Mouse (Mus musculus) stomach, embryonic 14.5 days (tissue): Measurements from ENCODE around the gene Cacng4. TPM values are rescaled to one million over a fixed set of nuclear protein-coding genes. Genes with fewer than 3 reads are reported as not detected.

ENCODE experiments used
- ATAC-seq: fragments of 200-750 bp; cut with Nextera tagmentation; 2 replicates; pipeline ENCODE4 v1.8.0; 2017; ENCODE audit warnings: low read depth, moderate TSS enrichment; ENCODE audit not compliant: insufficient number of reproducible peaks, insufficient read depth, low FRiP score
- H3K27ac ChIP-seq: fragments of 300-500 bp; sonication (generic); 2 replicates; pipeline ENCODE4 v1.5.1; 2014; ENCODE audit warnings: mild to moderate bottlenecking, low read length, moderate library complexity, mixed read lengths
- H3K27me3 ChIP-seq: fragments of 300-500 bp; sonication (generic); 2 replicates; pipeline ENCODE4 v1.6.1; 2014; ENCODE audit warnings: low read length, control low read depth, mixed read lengths; ENCODE audit not compliant: control insufficient read depth, insufficient read depth
- H3K36me3 ChIP-seq: fragments of 300-500 bp; sonication (generic); 2 replicates; pipeline ENCODE4 v1.6.1; 2014; ENCODE audit warnings: mild to moderate bottlenecking, control low read depth, low read length, moderate library complexity, mixed read lengths; ENCODE audit not compliant: control insufficient read depth, insufficient read depth
- H3K4me1 ChIP-seq: fragments of 300-500 bp; sonication (generic); 2 replicates; pipeline ENCODE4 v1.6.1; 2014; ENCODE audit warnings: low read length, control low read depth, mixed read lengths; ENCODE audit not compliant: control insufficient read depth, insufficient read depth
- H3K4me2 ChIP-seq: fragments of 300-500 bp; sonication (generic); replicated peaks from 2 replicates; pipeline ENCODE4 v1.6.1; 2014; ENCODE audit warnings: low read depth, low read length, control low read depth
- H3K4me3 ChIP-seq: fragments of 300-500 bp; sonication (generic); 2 replicates; pipeline ENCODE4 v1.5.1; 2014; ENCODE audit warnings: low read depth, low read length, control low read depth
- H3K9ac ChIP-seq: fragments of 300-500 bp; sonication (generic); replicated peaks from 2 replicates; pipeline ENCODE4 v1.6.1; 2014; ENCODE audit warnings: low read depth, mild to moderate bottlenecking, control low read depth, low read length, moderate library complexity, mixed read lengths
- H3K9me3 ChIP-seq: fragments of 300-500 bp; sonication (generic); 2 replicates; pipeline ENCODE4 v1.6.1; 2016; ENCODE audit warnings: low read depth, low read length, control low read depth; ENCODE audit not compliant: control insufficient read depth
- WGBS: fragments of 180-500 bp; shearing (Covaris S2); extraction: QIAGEN DNeasy Blood & Tissue Kit; methylation state at CpG from one replicate; pipeline ENCODE4 v1.1.7; 2014; 5-methylcytosine and 5-hydroxymethylcytosine counted together
- polyA plus RNA-seq: library from polyadenylated mRNA; unstranded; fragments of >200 nt; fragmentation: Nextera tagmentation; extraction: Ambion mirVana; gene quantifications from 2 replicates; pipeline ENCODE4 v1.2.1, GENCODE M21; 2014

Cacng4 gene
- polyA plus RNA-seq, 1 experiment from 2014 or later: 7.9 TPM

DNA sequence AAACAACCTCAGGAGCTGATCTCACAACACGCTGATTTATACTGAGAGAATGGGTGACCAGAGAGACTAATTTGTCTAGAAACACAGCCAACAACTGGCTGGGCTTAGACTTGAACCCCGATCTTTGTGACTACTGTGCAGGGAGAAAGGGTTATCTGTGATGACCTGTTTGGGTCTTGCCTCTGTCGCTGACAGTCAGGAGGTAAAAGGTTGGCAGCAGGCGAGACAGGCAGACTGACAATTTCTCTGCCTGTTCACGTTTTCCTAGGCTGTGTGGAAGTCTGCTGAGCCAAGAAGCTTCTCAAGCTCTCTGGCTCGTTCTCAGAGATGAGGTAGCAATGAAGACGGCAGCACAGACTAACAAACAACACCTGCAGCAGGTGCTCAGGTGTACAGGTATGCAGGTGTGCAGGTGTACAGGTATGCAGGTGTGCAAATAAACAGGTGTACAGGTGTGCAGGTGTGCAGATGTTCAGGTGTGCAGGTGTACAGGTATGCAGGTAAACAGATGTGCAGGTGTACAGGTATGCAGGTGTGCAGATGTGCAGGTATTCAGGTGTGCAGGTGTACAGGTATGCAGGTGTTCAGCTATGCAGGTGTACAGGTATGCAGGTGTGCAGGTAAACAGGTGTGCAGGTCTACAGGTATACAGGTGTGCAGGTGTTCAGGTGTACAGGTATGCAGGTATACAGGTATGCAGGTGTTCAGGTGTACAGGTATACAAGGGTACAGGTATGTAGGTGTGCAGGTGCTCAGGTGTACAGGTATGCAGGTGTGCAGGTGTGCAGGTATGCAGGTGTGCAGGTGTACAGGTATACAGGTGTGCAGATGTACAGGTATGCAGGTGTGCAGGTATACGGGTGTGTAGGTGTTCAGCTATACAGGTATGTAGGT is 10.2 kb downstream of the Cacng4 start:
- WGBS: 80% methylated on average over 8 of the region's 8 CpGs
- H3K4me1 ChIP-seq: no peaks in the 10 kb centered on the region
- no peak overlapping the region for H3K27ac ChIP-seq
- no peak overlapping the region for H3K4me2 ChIP-seq
- H3K9me3 ChIP-seq: no peaks in the 10 kb centered on the region
- H3K27me3 ChIP-seq: no peaks in the 10 kb centered on the region
- no peak overlapping the region for H3K4me3 ChIP-seq
- no peak overlapping the region for H3K9ac ChIP-seq
- no peak for ATAC-seq
- no peaks in the 10 kb centered on the region for H3K36me3 ChIP-seq

- no peak overlapping the region for H3K4me2 ChIP-seq
- no peak for ATAC-seq
- H3K9ac ChIP-seq: no peak overlapping the region
- H3K4me1 ChIP-seq: no peaks in the 10 kb centered on the region
- no peaks in the 10 kb centered on the region for H3K9me3 ChIP-seq
- WGBS: 48% methylated on average over 5 of the region's 5 CpGs
- H3K27ac ChIP-seq: no peak overlapping the region
- no peak overlapping the region for H3K4me3 ChIP-seq
- no peaks in the 10 kb centered on the region for H3K27me3 ChIP-seq
- no peaks in the 10 kb centered on the region for H3K36me3 ChIP-seq
Measured at GRCm38 (mm10) chr11:107782591-107782990, 11.8 kb downstream of the Cacng4 start.

DNA sequence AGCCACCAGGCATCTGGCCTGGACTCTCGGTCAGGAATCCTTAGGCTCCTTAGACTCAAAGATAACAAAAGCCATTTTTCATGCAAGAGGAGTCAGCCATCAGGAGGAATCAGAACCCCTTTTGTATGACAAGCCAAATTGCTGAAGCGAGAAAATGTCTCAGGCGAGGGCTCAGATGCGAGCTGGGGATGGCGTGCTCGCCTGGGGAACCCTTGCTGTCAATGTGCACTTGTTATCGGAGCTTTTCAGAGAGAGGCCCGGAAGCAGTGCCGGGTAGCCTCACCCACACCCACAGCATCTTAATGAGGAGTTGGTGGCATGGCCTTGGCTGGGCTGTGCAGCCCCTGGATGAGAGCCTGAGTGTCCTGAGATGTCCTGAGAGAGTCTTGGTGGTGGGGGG is 15.5 kb downstream of the Cacng4 start:
- Histone ChIP-seq H3K4me3 (no peak overlapping the region), H3K27me3 (no peaks in the 10 kb centered on the region), H3K36me3 (no peaks in the 10 kb centered on the region), H3K9ac (no peak overlapping the region), H3K4me2 (no peak overlapping the region), H3K9me3 (no peaks in the 10 kb centered on the region), H3K4me1 (no peaks in the 10 kb centered on the region), H3K27ac (no peak overlapping the region)
- 84% methylated on average over 9 of the region's 9 CpGs for WGBS
- ATAC-seq: no peak

DNA sequence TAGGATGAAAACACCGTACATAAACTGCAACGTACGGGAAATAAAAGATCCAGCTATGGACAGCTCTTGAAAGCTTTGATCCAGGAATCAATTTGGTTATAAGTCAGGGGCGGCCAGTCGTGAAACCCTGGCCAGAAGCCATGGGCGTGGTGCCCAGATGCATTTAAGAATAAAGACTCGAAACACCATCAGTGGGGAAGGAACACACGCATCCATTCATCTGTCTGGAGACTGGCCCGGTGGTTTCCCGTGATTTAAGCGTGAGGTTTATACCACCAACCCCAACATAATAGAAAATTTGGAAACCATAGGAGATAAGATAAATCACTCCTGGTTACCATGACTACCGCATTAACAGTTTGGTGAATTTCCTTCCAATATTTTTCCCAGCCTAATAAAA is 16.9 kb downstream of the Cacng4 start:
- Histone ChIP-seq H3K4me1 (no peaks in the 10 kb centered on the region), H3K9me3 (no peaks in the 10 kb centered on the region), H3K27me3 (no peaks in the 10 kb centered on the region), H3K27ac (no peak overlapping the region), H3K4me3 (no peak overlapping the region), H3K9ac (no peak overlapping the region), H3K36me3 (no peaks in the 10 kb centered on the region), H3K4me2 (no peak overlapping the region)
- 57% methylated on average over 12 of the region's 12 CpGs for WGBS
- no peak for ATAC-seq

- no peak overlapping the region for H3K4me2 ChIP-seq
- no peaks in the 10 kb centered on the region for H3K27me3 ChIP-seq
- no peak overlapping the region for H3K27ac ChIP-seq
- no peaks in the 10 kb centered on the region for H3K9me3 ChIP-seq
- no peak overlapping the region for H3K9ac ChIP-seq
- no peak for ATAC-seq
- H3K36me3 ChIP-seq: no peaks in the 10 kb centered on the region
- no peaks in the 10 kb centered on the region for H3K4me1 ChIP-seq
- H3K4me3 ChIP-seq: no peak overlapping the region
- 52% methylated on average over 8 of the region's 8 CpGs for WGBS
Measured at GRCm38 (mm10) chr11:107773312-107773711, 21.0 kb downstream of the Cacng4 start.

GRCm38 (mm10) chr11:107772002-107772401 is 22.4 kb downstream of the Cacng4 start:
- 75% methylated on average over 6 of the region's 6 CpGs for WGBS
- Histone ChIP-seq H3K4me2 (no peak overlapping the region), H3K4me1 (no peaks in the 10 kb centered on the region), H3K9ac (no peak overlapping the region), H3K36me3 (no peaks in the 10 kb centered on the region), H3K27ac (no peak overlapping the region), H3K9me3 (no peaks in the 10 kb centered on the region), H3K27me3 (no peaks in the 10 kb centered on the region), H3K4me3 (no peak overlapping the region)
- ATAC-seq: no peak

DNA sequence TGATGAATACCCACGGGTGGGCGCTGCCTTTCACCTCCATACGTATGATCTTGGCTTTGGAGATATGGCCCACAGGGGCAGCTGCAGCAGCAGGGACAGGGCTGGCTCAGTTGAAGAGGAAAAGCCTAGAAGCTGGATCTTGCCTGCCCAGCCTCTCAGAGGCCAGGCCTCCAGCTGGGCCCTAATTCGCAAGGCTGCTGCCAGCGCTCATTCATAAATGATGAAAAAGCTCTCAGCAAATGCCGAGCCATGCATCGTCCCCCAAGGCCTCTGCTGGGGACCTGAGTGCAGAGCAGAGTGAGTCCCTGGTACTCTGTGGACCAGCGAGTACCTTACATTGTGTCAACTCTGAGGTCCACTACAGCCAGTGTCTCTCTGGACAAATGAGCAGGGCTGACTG is 26.0 kb downstream of the Cacng4 start:
- 75% methylated on average over 8 of the region's 8 CpGs for WGBS
- no peak for ATAC-seq
- H3K9me3 ChIP-seq: no peaks in the 10 kb centered on the region

DNA sequence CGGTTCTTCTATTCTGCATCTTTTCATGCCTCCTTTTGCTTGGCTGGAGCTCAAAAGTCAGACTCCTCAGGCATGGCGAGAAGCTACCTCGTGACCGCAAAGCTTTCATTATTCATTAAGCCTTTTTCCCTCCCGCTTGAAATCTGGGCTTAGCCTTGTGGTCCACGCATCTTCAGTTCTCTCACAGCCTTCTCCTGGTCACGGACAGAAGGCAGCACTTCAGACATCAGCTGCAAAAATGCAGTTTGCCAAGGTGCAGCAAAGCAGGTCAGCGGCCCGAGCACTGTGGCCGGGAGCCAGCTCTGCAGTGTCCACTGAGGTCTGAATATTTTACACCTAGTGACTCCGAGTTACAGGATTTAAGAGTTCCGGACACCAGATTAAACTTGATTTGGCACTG is 27.4 kb downstream of the Cacng4 start:
- Histone ChIP-seq H3K4me3 (no peak overlapping the region), H3K27me3 (no peaks in the 10 kb centered on the region), H3K9ac (no peak overlapping the region), H3K4me2 (no peak overlapping the region), H3K4me1 (peaks cover 13% of the 10 kb centered on the region), H3K36me3 (no peaks in the 10 kb centered on the region), H3K27ac (no peak overlapping the region), H3K9me3 (no peaks in the 10 kb centered on the region)
- WGBS: 86% methylated on average over 12 of the region's 12 CpGs
- ATAC-seq: no peak

More for the DNA sequence above, 26.0 kb downstream of the Cacng4 start:
- H3K4me2 ChIP-seq: no peak overlapping the region
- H3K36me3 ChIP-seq: no peaks in the 10 kb centered on the region
- H3K27ac ChIP-seq: no peak overlapping the region
- no peak overlapping the region for H3K9ac ChIP-seq
- peaks cover 4% of the 10 kb centered on the region for H3K4me1 ChIP-seq
- no peak overlapping the region for H3K4me3 ChIP-seq
- no peaks in the 10 kb centered on the region for H3K27me3 ChIP-seq
